Mouse (Mus musculus) lung, embryonic 16.5 days (tissue): ENCODE measurements at regions not wholly inside any gene's neighbourhood (a gene's known extent, or its start where the extent isn't known, plus 50 kb on each side); places are given as distances from the start of the nearest gene placed in this dataset.

Experiments
- ATAC-seq: fragments of 200-750 bp; cut with Nextera tagmentation; 2 replicates; pipeline ENCODE4 v1.8.0; 2017; ENCODE audit warnings: low read depth, mild to moderate bottlenecking, moderate library complexity
- H3K27ac ChIP-seq: fragments of 300-500 bp; sonication (generic); 2 replicates; pipeline ENCODE4 v1.5.1; 2014; ENCODE audit warnings: mild to moderate bottlenecking, control low read depth, low read length
- H3K27me3 ChIP-seq: fragments of 300-500 bp; sonication (generic); 2 replicates; pipeline ENCODE4 v1.6.1; 2014; ENCODE audit warnings: low read depth, low read length, mixed read lengths; ENCODE audit not compliant: control insufficient read depth, insufficient read depth
- H3K36me3 ChIP-seq: fragments of 300-500 bp; sonication (generic); 2 replicates; pipeline ENCODE4 v1.6.1; 2014; ENCODE audit warnings: low read length; ENCODE audit not compliant: control insufficient read depth, insufficient read depth
- H3K4me1 ChIP-seq: fragments of 300-500 bp; sonication (generic); replicated peaks from 2 replicates; pipeline ENCODE4 v1.6.1; 2014; ENCODE audit warnings: low read length, mixed read lengths; ENCODE audit not compliant: control insufficient read depth, insufficient read depth
- H3K4me2 ChIP-seq: fragments of 300-500 bp; sonication (generic); 2 replicates; pipeline ENCODE4 v1.6.1; 2014; ENCODE audit warnings: low read depth, low read length, control low read depth
- H3K4me3 ChIP-seq: fragments of 300-500 bp; sonication (generic); 2 replicates; pipeline ENCODE4 v1.5.1; 2014; ENCODE audit warnings: mild to moderate bottlenecking, low read length, control low read depth
- H3K9ac ChIP-seq: fragments of 300-500 bp; sonication (generic); 2 replicates; pipeline ENCODE4 v1.6.1; 2014; ENCODE audit warnings: low read length, control low read depth
- H3K9me3 ChIP-seq: fragments of 300-500 bp; sonication (generic); 2 replicates; pipeline ENCODE4 v1.6.1; 2016; ENCODE audit warnings: low read length; ENCODE audit not compliant: control insufficient read depth
- WGBS: fragments of 180-500 bp; shearing (Covaris S2); extraction: QIAGEN DNeasy Blood & Tissue Kit; methylation state at CpG from one replicate; pipeline ENCODE4 v1.1.7; 2014; 5-methylcytosine and 5-hydroxymethylcytosine counted together

- no peak for ATAC-seq
These were observed 847.0 kb downstream of the Ets1 start for GRCm38 (mm10) chr9:33482845-33483540.

GRCm38 (mm10) chr9:33483541-33483846, 847.5 kb downstream of the Ets1 start:
- 59% methylated on average over 2 of the region's 2 CpGs for WGBS

More at GRCm38 (mm10) chr9:33482845-33483540, 847.0 kb downstream of the Ets1 start:
- Histone ChIP-seq H3K4me2 (no peak overlapping the region), H3K4me3 (no peak overlapping the region), H3K4me1 (no peaks in the 10 kb centered on the region), H3K9me3 (no peaks in the 10 kb centered on the region), H3K27ac (no peak overlapping the region), H3K9ac (no peak overlapping the region), H3K27me3 (no peaks in the 10 kb centered on the region), H3K36me3 (no peaks in the 10 kb centered on the region)
- WGBS, result 61% methylated on average over 5 of the region's 5 CpGs

GRCm38 (mm10) chr9:33533101-33533810, 897.2 kb downstream of the Ets1 start:
- no peaks in the 10 kb centered on the region for H3K36me3 ChIP-seq
- H3K9me3 ChIP-seq, result no peaks in the 10 kb centered on the region
- ATAC-seq, result no peak
- H3K4me2 ChIP-seq, result no peak overlapping the region
- no peak overlapping the region for H3K9ac ChIP-seq
- WGBS, result 58% methylated on average over 1 of the region's 1 CpGs
- no peak overlapping the region for H3K27ac ChIP-seq
- no peak overlapping the region for H3K4me3 ChIP-seq
- H3K27me3 ChIP-seq, result no peaks in the 10 kb centered on the region
- H3K4me1 ChIP-seq, result no peaks in the 10 kb centered on the region

More at GRCm38 (mm10) chr9:33483541-33483846, 847.5 kb downstream of the Ets1 start:
- Histone ChIP-seq H3K4me2 (no peak overlapping the region), H3K27ac (no peak overlapping the region), H3K36me3 (no peaks in the 10 kb centered on the region), H3K9ac (no peak overlapping the region), H3K27me3 (no peaks in the 10 kb centered on the region), H3K4me3 (no peak overlapping the region), H3K4me1 (no peaks in the 10 kb centered on the region), H3K9me3 (no peaks in the 10 kb centered on the region)
- no peak for ATAC-seq

- 35% methylated on average over 5 of the region's 5 CpGs for WGBS
- Histone ChIP-seq H3K4me2 (no peak overlapping the region), H3K4me3 (no peak overlapping the region), H3K27ac (no peak overlapping the region), H3K27me3 (no peaks in the 10 kb centered on the region), H3K4me1 (no peaks in the 10 kb centered on the region), H3K36me3 (no peaks in the 10 kb centered on the region), H3K9me3 (no peaks in the 10 kb centered on the region), H3K9ac (no peak overlapping the region)
- ATAC-seq, result no peak
These were observed 907.3 kb downstream of the Ets1 start for GRCm38 (mm10) chr9:33543301-33543700.

- 31% methylated on average over 4 of the region's 4 CpGs for WGBS
- Histone ChIP-seq H3K36me3 (no peaks in the 10 kb centered on the region), H3K27me3 (no peaks in the 10 kb centered on the region), H3K9ac (no peak overlapping the region), H3K27ac (no peak overlapping the region), H3K4me3 (no peak overlapping the region), H3K4me2 (no peak overlapping the region), H3K9me3 (no peaks in the 10 kb centered on the region), H3K4me1 (no peaks in the 10 kb centered on the region)
- peak; percentile 77; the same call in 1 of the 2 replicates for ATAC-seq
These were observed 910.2 kb downstream of the Ets1 start for GRCm38 (mm10) chr9:33546126-33546737.

GRCm38 (mm10) chr9:33549395-33549794, 913.4 kb downstream of the Ets1 start:
- Histone ChIP-seq H3K4me1 (no peaks in the 10 kb centered on the region), H3K27me3 (no peaks in the 10 kb centered on the region), H3K4me3 (no peak overlapping the region), H3K9ac (no peak overlapping the region), H3K27ac (no peak overlapping the region), H3K9me3 (no peaks in the 10 kb centered on the region), H3K4me2 (no peak overlapping the region), H3K36me3 (no peaks in the 10 kb centered on the region)
- whole genome bisulfite sequencing, result 71% methylated on average over 5 of the region's 5 CpGs
- 0 out of 2 replicates have a peak, but pooled peaks have one; percentile 52 for ATAC-seq

- Histone ChIP-seq H3K36me3 (no peaks in the 10 kb centered on the region), H3K27me3 (no peaks in the 10 kb centered on the region), H3K27ac (no peak overlapping the region), H3K9ac (no peak overlapping the region), H3K4me2 (no peak overlapping the region), H3K9me3 (no peaks in the 10 kb centered on the region), H3K4me1 (no peaks in the 10 kb centered on the region), H3K4me3 (no peak overlapping the region)
- ATAC-seq, result no peak
- 79% methylated on average over 2 of the region's 2 CpGs for WGBS
These were observed 913.7 kb upstream of the Kirrel3 start for GRCm38 (mm10) chr9:33571990-33572389.

- H3K36me3 ChIP-seq, result no peaks in the 10 kb centered on the region
- H3K27ac ChIP-seq, result no peak overlapping the region
- ATAC-seq, result no peak
- H3K9ac ChIP-seq, result no peak overlapping the region
- H3K4me1 ChIP-seq, result no peaks in the 10 kb centered on the region
- no peak overlapping the region for H3K4me3 ChIP-seq
- no peak overlapping the region for H3K4me2 ChIP-seq
- H3K27me3 ChIP-seq, result no peaks in the 10 kb centered on the region
- no peaks in the 10 kb centered on the region for H3K9me3 ChIP-seq
- 69% methylated on average over 1 of the region's 1 CpGs for WGBS
These were observed 874.2 kb upstream of the Kirrel3 start for GRCm38 (mm10) chr9:33611511-33611910.

- Histone ChIP-seq H3K4me3 (no peak overlapping the region), H3K9ac (no peak overlapping the region), H3K9me3 (no peaks in the 10 kb centered on the region), H3K36me3 (no peaks in the 10 kb centered on the region), H3K4me2 (no peak overlapping the region), H3K27me3 (no peaks in the 10 kb centered on the region), H3K4me1 (no peaks in the 10 kb centered on the region), H3K27ac (no peak overlapping the region)
- 72% methylated on average over 1 of the region's 1 CpGs for WGBS
- ATAC-seq, result no peak
These were observed 861.3 kb upstream of the Kirrel3 start for GRCm38 (mm10) chr9:33624378-33624777.
